Mouse (Mus musculus) erythroblast, embryonic 14.5 days (primary cell): ENCODE measurements around the gene Rps28.

Experiments used
- GATA1 ChIP-seq: IDR thresholded peaks from 2 replicates; pipeline ENCODE4 v1.6.1; 2012; ENCODE audit warnings: low read length, inconsistent platforms, mixed read lengths
- TAL1 ChIP-seq: IDR thresholded peaks from 3 replicates; pipeline ENCODE4 v1.6.1; 2012; ENCODE audit warnings: low read length, inconsistent platforms, mixed read lengths

DNA sequence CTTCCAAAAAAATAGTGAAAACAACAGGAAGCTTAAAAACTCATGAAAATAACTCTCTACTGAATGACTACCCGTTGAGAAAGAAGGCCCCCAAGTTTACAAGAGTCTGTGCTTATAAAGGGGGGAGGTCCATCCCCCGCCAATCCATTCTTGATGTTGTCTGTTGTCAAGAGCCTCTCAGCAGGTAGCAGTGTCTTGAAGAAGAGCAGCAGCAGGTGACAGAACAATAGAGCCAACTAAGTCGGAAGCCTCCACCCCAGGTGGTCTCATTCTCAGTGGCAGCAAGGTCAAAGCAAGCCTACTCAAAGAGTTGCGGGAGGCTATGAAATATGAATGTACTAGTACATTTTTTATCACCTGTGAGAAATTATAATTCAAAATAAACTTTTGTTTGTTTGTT is 33.5 kb upstream of the Rps28 start:
- TF ChIP-seq TAL1 (no peak), GATA1 (no peak)
